In genomic region chr9:63178296-63178695, GRCm38 (mm10) we compare ENCODE assay signal across 25 mouse cellular contexts. TPM values are rescaled to one million over a fixed set of nuclear protein-coding genes. Genes with fewer than 3 reads are reported as not detected.
DNase-seq lines count a peak whose midpoint lies in the region; ATAC-seq lines count a peak whose summit lies in the region.
"Had no signal": no experiment of that assay in that cellular context is flagged by ENCODE, and none has a peak within 500 bp of the region (broad histone marks: within the 10 kb centered on the region; RNA-seq: fewer than 3 reads in every experiment).

No protein-coding gene starts in this region.

- H3K9ac ChIP-seq in kidney, embryonic 14.5 days (ENCODE audit: low read depth, low read length): no peak overlapping the region
- H3K9ac ChIP-seq: embryonic facial prominence, embryonic 13.5 days; embryonic facial prominence, embryonic 15.5 days; forebrain, embryonic 12.5 days had no signal

- no peak overlapping the region for H3K4me2 ChIP-seq in kidney, embryonic 14.5 days (replicated peaks; ENCODE audit: low read depth, low read length)
- H3K4me2 ChIP-seq: embryonic facial prominence, embryonic 13.5 days; embryonic facial prominence, embryonic 15.5 days; forebrain, embryonic 12.5 days had no signal

- no peak for ATAC-seq in kidney, embryonic 14.5 days (ENCODE audit: low FRiP score, low TSS enrichment)
- ATAC-seq: forebrain, embryonic 14.5 days had no signal

- H3K4me1 ChIP-seq in kidney, embryonic 14.5 days (ENCODE audit: control insufficient read depth, insufficient read depth, low read length): no peaks in the 10 kb centered on the region

- H3K9me3 ChIP-seq in kidney, embryonic 14.5 days (ENCODE audit: control insufficient read depth, low read length): no peaks in the 10 kb centered on the region
- H3K9me3 ChIP-seq: embryonic facial prominence, embryonic 13.5 days; embryonic facial prominence, embryonic 15.5 days; forebrain, embryonic 10.5 days; forebrain, embryonic 12.5 days had no signal

- no peak overlapping the region for H3K4me3 ChIP-seq in kidney, embryonic 14.5 days (ENCODE audit: low read length)
- H3K4me3 ChIP-seq: embryonic facial prominence, embryonic 13.5 days; embryonic facial prominence, embryonic 15.5 days; erythroblast, embryonic 14.5 days; forebrain, embryonic 10.5 days; forebrain, embryonic 12.5 days had no signal

- peak; percentile 16 for DNase-seq in kidney, adult 18-20 months
- DNase-seq in kidney, postnatal 10 days: no peak
- DNase-seq in kidney, adult 8-10 months: peak; percentile 32 to 33
- DNase-seq in kidney, postnatal 14 days: peak; percentile 36
- peak; percentile 40 to 75 for DNase-seq in kidney, postnatal 25 days
- DNase-seq in right cerebral cortex, postnatal 4 days: no peak
- no peak for DNase-seq in right cerebral cortex, postnatal 25 days
- DNase-seq: adrenal gland, adult 2 months; adrenal gland, postnatal 10 days; adrenal gland, postnatal 25 days; cerebellum, adult 11 months; cerebellum, adult 18-20 months; cerebellum, adult 8-10 months; cerebellum, adult 9-11 months; cerebellum, postnatal 14 days; cerebellum, postnatal 36 days; embryo, embryonic 11 days had no signal

- no peak overlapping the region for H3K27ac ChIP-seq in kidney, embryonic 14.5 days (ENCODE audit: low read depth, low read length)
- H3K27ac ChIP-seq: embryonic facial prominence, embryonic 13.5 days; embryonic facial prominence, embryonic 15.5 days; forebrain, embryonic 10.5 days; forebrain, embryonic 12.5 days had no signal

- no peaks in the 10 kb centered on the region for H3K27me3 ChIP-seq in kidney, embryonic 14.5 days (ENCODE audit: control insufficient read depth, insufficient read depth, low read length)
- H3K27me3 ChIP-seq: embryonic facial prominence, embryonic 15.5 days had no signal

- WGBS in kidney, embryonic 14.5 days: 62% methylated on average over 8 of the region's 8 CpGs

- no peaks in the 10 kb centered on the region for H3K36me3 ChIP-seq in kidney, embryonic 14.5 days (ENCODE audit: control insufficient read depth, insufficient read depth, low read length)
- H3K36me3 ChIP-seq: forebrain, embryonic 12.5 days had no signal

RNA-seq across cellular contexts. Expression of gene Skor1, which starts 29.5 kb away (rescaled TPM):
- polyA plus RNA-seq in kidney, embryonic 14.5 days (2014; fragmentation: Nextera tagmentation; extraction: Ambion mirVana): not detected in 2 replicates
- polyA plus RNA-seq: C2C12; embryonic facial prominence, embryonic 15.5 days had no signal

Comparison
In these comparisons a context has a peak if more than half of its experiments do, and no peak if none do; other contexts are left out.
1. DNase-seq: peak in kidney, adult 18-20 months (single experiment), kidney, adult 8-10 months (2 of 2), kidney, postnatal 14 days (single experiment) and kidney, postnatal 25 days (2 of 2); none in kidney, postnatal 10 days (single experiment), right cerebral cortex, postnatal 4 days (single experiment) and right cerebral cortex, postnatal 25 days (single experiment).